Mouse (Mus musculus): ENCODE measurements around the gene Eral1. TPM values are rescaled to one million over a fixed set of nuclear protein-coding genes. Genes with fewer than 3 reads are reported as not detected.

The Eral1 gene
- polyA plus RNA-seq, 1 experiment: 24.6 TPM

DNA sequence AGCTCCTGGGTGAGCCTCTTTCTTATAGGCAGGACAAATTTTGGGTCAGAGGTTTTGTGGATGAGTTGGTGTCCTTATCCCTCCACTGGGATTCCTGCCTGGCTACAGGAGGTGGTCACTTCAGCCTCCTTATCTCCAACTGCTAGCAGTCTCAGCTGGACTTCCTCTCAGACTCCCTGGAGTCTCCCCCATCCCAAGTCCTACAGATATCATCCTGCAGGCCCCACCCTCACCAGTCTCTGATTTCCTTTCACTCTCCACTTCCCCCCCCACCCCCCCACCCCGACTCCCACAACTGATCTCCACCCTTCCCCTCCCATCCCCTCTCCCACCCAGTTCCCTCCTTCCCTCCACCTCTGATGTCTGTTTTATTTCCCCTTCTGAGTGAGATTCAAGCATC, 3.4 kb upstream of the Eral1 start:
- H3K36me3 ChIP-seq (ENCODE audit: control insufficient read depth, insufficient read depth): no peaks in the 10 kb centered on the region
- no peak overlapping the region for H3ac ChIP-seq (ENCODE audit: control insufficient read depth, insufficient read length)
- TF ChIP-seq POLR2AphosphoS2 (IDR thresholded peaks at IDR 0.05; ENCODE audit: insufficient read length, low read depth): no peak
- no peak for TF ChIP-seq USF1 (IDR thresholded peaks at IDR 0.05; ENCODE audit: low read depth)
- TF ChIP-seq CEBPB (IDR thresholded peaks at IDR 0.05; ENCODE audit: insufficient read depth, poor library complexity, severe bottlenecking): no peak
- TF ChIP-seq MYOD1 (IDR thresholded peaks at IDR 0.05; ENCODE audit: control insufficient read depth in 1 of 3, insufficient read length in 2 of 3, low read depth in 2 of 3): no peak
- TF ChIP-seq MAX (IDR thresholded peaks at IDR 0.05; ENCODE audit: low read depth): no peak
- TF ChIP-seq REST (IDR thresholded peaks at IDR 0.05; ENCODE audit: insufficient read depth, insufficient read length): no peak
- peaks cover 4% of the 10 kb centered on the region for H3K27me3 ChIP-seq (ENCODE audit: control insufficient read depth, insufficient read depth, insufficient read length)
- H3K79me2 ChIP-seq (ENCODE audit: control insufficient read depth, insufficient read depth): peaks cover 11% of the 10 kb centered on the region
- H3K4me3 ChIP-seq: no peak overlapping the region
- H3K4me2 ChIP-seq (ENCODE audit: low read depth): no peak overlapping the region

GRCm38 (mm10) chr11:78074666-78075065, 5.5 kb downstream of the Eral1 start:
- no peak overlapping the region for H3K4me3 ChIP-seq
- no peaks in the 10 kb centered on the region for H3K27me3 ChIP-seq (ENCODE audit: control insufficient read depth, insufficient read depth, insufficient read length)
- peaks cover 27% of the 10 kb centered on the region for H3K36me3 ChIP-seq (ENCODE audit: control insufficient read depth, insufficient read depth)
- no peak overlapping the region for H3ac ChIP-seq (ENCODE audit: control insufficient read depth, insufficient read length)
- H3K4me2 ChIP-seq (ENCODE audit: low read depth): no peak overlapping the region
- TF ChIP-seq MAX (IDR thresholded peaks at IDR 0.05; ENCODE audit: low read depth): no peak
- TF ChIP-seq MYOG (IDR thresholded peaks at IDR 0.05; ENCODE audit: control insufficient read depth in 1 of 3, insufficient read depth in 1 of 3, insufficient read length in 2 of 3, low read depth in 2 of 3): no peak
- no peak for TF ChIP-seq TCF3 (IDR thresholded peaks at IDR 0.05; ENCODE audit: insufficient read length, low read depth)
- TF ChIP-seq POLR2A (IDR thresholded peaks at IDR 0.05; ENCODE audit: insufficient read length, low read depth): no peak
- no peak for TF ChIP-seq E2F4 (IDR thresholded peaks at IDR 0.05; ENCODE audit: insufficient read depth)
- no peak for TF ChIP-seq TCF12 (IDR thresholded peaks at IDR 0.05; ENCODE audit: insufficient read depth, poor library complexity, severe bottlenecking)
- TF ChIP-seq REST (IDR thresholded peaks at IDR 0.05; ENCODE audit: insufficient read depth, insufficient read length): no peak
- no peak for TF ChIP-seq POLR2AphosphoS2 (IDR thresholded peaks at IDR 0.05; ENCODE audit: insufficient read length, low read depth)
- no peak for TF ChIP-seq USF1 (IDR thresholded peaks at IDR 0.05; ENCODE audit: low read depth)
- TF ChIP-seq SRF (IDR thresholded peaks at IDR 0.05; ENCODE audit: control insufficient read depth, insufficient read length, low read depth): no peak
- TF ChIP-seq CEBPB (IDR thresholded peaks at IDR 0.05; ENCODE audit: insufficient read depth, poor library complexity, severe bottlenecking): no peak
- no peak for TF ChIP-seq MYOD1 (IDR thresholded peaks at IDR 0.05; ENCODE audit: control insufficient read depth in 1 of 3, insufficient read length in 2 of 3, low read depth in 2 of 3)
- H3K79me2 ChIP-seq (ENCODE audit: control insufficient read depth, insufficient read depth): peaks cover 8% of the 10 kb centered on the region

DNA sequence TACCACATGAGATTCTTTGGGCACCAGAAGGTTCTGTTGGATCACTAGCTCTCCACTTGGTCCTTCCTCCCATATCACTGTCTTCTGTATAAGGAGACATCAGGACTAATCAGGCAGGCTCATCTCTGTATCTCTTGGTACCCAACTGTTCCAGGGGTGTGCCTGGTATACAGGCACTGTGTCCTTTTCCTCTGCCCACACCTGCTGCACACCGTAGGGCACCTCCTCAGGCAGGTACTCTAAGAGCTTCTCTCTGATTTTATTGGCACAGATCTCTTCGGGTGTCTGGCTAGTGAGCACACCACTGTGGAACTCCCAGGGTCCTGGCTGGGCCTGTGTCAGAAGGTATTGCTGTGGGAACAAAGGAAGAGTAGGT, 5.9 kb downstream of the Eral1 start:
- TF ChIP-seq MAX (IDR thresholded peaks at IDR 0.05; ENCODE audit: low read depth) (no peak), MYOD1 (IDR thresholded peaks at IDR 0.05; ENCODE audit: control insufficient read depth in 1 of 3, insufficient read length in 2 of 3, low read depth in 2 of 3) (no peak), SRF (IDR thresholded peaks at IDR 0.05; ENCODE audit: control insufficient read depth, insufficient read length, low read depth) (no peak), POLR2A (IDR thresholded peaks at IDR 0.05; ENCODE audit: insufficient read length, low read depth) (no peak), MYOG (IDR thresholded peaks at IDR 0.05; ENCODE audit: control insufficient read depth in 1 of 3, insufficient read depth in 1 of 3, insufficient read length in 2 of 3, low read depth in 2 of 3) (no peak), TCF12 (IDR thresholded peaks at IDR 0.05; ENCODE audit: insufficient read depth, poor library complexity, severe bottlenecking) (no peak), POLR2AphosphoS2 (IDR thresholded peaks at IDR 0.05; ENCODE audit: insufficient read length, low read depth) (no peak), TCF3 (IDR thresholded peaks at IDR 0.05; ENCODE audit: insufficient read length, low read depth) (no peak), CEBPB (IDR thresholded peaks at IDR 0.05; ENCODE audit: insufficient read depth, poor library complexity, severe bottlenecking) (no peak)
- Histone ChIP-seq H3K4me2 (ENCODE audit: low read depth) (no peak overlapping the region), H3K4me3 (no peak overlapping the region), H3ac (ENCODE audit: control insufficient read depth, insufficient read length) (no peak overlapping the region), H3K27me3 (ENCODE audit: control insufficient read depth, insufficient read depth, insufficient read length) (no peaks in the 10 kb centered on the region), H3K79me2 (ENCODE audit: control insufficient read depth, insufficient read depth) (peaks cover 4% of the 10 kb centered on the region), H3K36me3 (ENCODE audit: control insufficient read depth, insufficient read depth) (peaks cover 27% of the 10 kb centered on the region)

DNA sequence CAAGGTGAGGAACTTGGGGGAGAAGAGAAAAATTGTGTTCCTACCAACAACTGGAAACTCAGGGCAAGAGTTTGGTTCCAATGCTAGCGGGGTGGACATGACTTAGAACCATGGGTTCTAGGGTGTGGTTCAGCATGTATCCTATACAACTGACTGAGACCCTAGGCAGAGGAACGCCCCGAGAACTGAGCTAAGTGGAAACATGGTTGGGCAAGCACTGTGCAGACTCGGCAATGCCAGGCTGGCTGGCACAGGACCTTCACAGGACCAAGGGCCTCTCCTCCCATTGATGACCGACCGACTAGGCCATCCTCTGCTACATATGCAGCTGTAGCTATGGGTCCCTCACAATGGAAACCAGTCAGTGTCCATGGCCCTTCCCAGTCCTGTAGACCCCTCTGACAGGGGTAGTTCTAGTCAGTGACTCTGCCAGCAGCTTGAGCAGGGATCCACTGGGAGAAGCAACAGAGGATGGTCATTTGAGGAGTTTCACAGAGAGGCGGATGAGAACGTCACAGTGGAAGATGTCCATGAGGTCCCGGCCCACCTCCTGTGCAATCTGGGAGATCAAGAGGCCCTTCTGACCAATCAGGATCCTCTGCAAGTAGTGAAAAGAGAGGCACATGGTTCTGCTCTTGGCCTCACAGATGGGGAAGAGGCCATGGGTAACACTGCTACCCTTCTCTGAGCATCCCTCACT, 6.5 kb downstream of the Eral1 start:
- no peak for TF ChIP-seq MYOG (IDR thresholded peaks at IDR 0.05; ENCODE audit: control insufficient read depth in 1 of 3, insufficient read depth in 1 of 3, insufficient read length in 2 of 3, low read depth in 2 of 3)
- TF ChIP-seq MYOD1 (IDR thresholded peaks at IDR 0.05; ENCODE audit: control insufficient read depth in 1 of 3, insufficient read length in 2 of 3, low read depth in 2 of 3): no peak
- no peak for TF ChIP-seq CEBPB (IDR thresholded peaks at IDR 0.05; ENCODE audit: insufficient read depth, poor library complexity, severe bottlenecking)
- no peak for TF ChIP-seq USF1 (IDR thresholded peaks at IDR 0.05; ENCODE audit: low read depth)
- TF ChIP-seq E2F4 (IDR thresholded peaks at IDR 0.05; ENCODE audit: insufficient read depth): no peak
- TF ChIP-seq POLR2A (IDR thresholded peaks at IDR 0.05; ENCODE audit: insufficient read length, low read depth): no peak
- TF ChIP-seq POLR2AphosphoS2 (IDR thresholded peaks at IDR 0.05; ENCODE audit: insufficient read length, low read depth): no peak
- no peak for TF ChIP-seq TCF12 (IDR thresholded peaks at IDR 0.05; ENCODE audit: insufficient read depth, poor library complexity, severe bottlenecking)
- TF ChIP-seq SRF (IDR thresholded peaks at IDR 0.05; ENCODE audit: control insufficient read depth, insufficient read length, low read depth): no peak
- Histone ChIP-seq H3K36me3 (ENCODE audit: control insufficient read depth, insufficient read depth) (peaks cover 27% of the 10 kb centered on the region), H3K79me2 (ENCODE audit: control insufficient read depth, insufficient read depth) (no peaks in the 10 kb centered on the region), H3K4me2 (ENCODE audit: low read depth) (no peak overlapping the region), H3ac (ENCODE audit: control insufficient read depth, insufficient read length) (no peak overlapping the region), H3K4me3 (no peak overlapping the region), H3K27me3 (ENCODE audit: control insufficient read depth, insufficient read depth, insufficient read length) (no peaks in the 10 kb centered on the region)
